In the genomic region with DNA sequence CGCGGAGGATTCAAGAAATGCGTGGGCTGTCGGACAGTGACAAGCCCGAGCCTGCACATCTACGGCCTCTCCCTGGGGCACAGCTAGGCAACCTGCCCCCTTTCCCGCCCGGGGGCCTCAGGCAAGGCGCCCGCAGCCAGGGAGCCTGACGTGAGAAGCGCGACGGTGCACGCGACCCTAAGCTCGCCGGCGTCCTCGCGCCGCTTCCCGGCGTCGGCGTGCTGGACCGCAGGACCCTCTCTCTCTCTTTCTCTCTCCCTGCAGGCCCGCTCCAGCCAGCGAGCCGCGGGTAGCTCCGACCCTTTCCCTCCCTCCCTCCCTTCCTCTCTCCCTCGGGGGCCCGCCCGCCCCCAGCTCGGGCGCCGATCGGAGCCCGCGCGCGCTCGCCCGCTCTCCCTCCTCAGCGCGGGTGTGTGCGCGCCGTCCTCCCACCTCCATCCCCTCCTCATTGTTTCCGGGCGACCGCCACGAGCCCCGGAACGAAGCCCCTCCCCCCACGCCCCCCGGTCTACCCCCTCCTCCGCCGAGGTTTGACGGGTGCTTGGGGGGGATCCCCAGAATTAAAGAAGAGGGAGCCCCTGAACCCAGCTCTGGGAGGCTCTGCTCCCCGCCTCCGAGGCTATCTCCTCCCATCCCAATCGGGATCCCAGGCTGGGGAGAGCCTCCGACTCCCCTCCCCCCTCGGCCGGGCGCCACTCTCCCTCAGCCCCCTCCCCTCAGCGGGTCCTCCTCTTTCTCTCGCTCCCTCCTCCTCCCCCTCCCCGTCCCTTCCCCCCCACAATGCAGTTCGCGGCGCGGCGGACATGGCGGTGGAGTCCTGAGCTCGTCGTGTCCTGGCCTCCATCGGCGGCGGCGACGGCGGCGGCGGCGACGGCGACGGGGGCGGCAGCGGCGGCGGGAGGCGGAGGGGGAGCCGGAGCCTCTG, we compare ENCODE assay signal across 1 mouse cellular context.
TF ChIP-seq lines count a peak whose summit lies in the region.

Tut4 (plus strand) TSS at position 196 of the 925 bp plus-strand sequence.

TF ChIP-seq in CH12.LX, 34 proteins besides CTCF, POLR2A, EP300 and RAD21 (continued from another document):
- TF ChIP-seq NELFE (IDR thresholded peaks at IDR 0.05; ENCODE audit: low read depth, low read length) (peak; percentile 14; the same call in 1 of the 2 replicates), SMC3 (IDR thresholded peaks at IDR 0.05; ENCODE audit: low read depth, low read length) (no peak), IRF4 (IDR thresholded peaks at IDR 0.05; ENCODE audit: low read depth, low read length) (peak; percentile 59), ZKSCAN1 (IDR thresholded peaks at IDR 0.05; ENCODE audit: borderline replicate concordance, low read depth, low read length) (no peak), BHLHE40 (IDR thresholded peaks at IDR 0.05; ENCODE audit: low read depth, low read length) (peak; percentile 89), KAT2A (IDR thresholded peaks at IDR 0.05; ENCODE audit: insufficient replicate concordance, low read length) (no peak), USF1 (IDR thresholded peaks at IDR 0.05; ENCODE audit: low read depth, low read length) (no peak), TCF12 (IDR thresholded peaks at IDR 0.05; ENCODE audit: low read depth, low read length) (0 out of 2 replicates have a peak, but pooled peaks have one; percentile 25), GABPA (IDR thresholded peaks at IDR 0.05; ENCODE audit: insufficient replicate concordance, low read depth, low read length) (no peak), ELF1 (IDR thresholded peaks at IDR 0.05; ENCODE audit: low read depth, low read length) (peak; percentile 18; the same call in 1 of the 2 replicates), NRF1 (IDR thresholded peaks at IDR 0.05; ENCODE audit: low read depth, low read length) (peak; percentile 25; the same call in 1 of the 2 replicates), MXI1 (IDR thresholded peaks at IDR 0.05; ENCODE audit: low read depth, low read length) (no peak; the same call in 1 of the 2 replicates), ETS1 (conservative IDR thresholded peaks at IDR 0.05; ENCODE audit: low read depth, low read length) (0 out of 2 replicates have a peak, but pooled peaks have one; percentile 13), SIN3A (IDR thresholded peaks at IDR 0.05; ENCODE audit: low read length) (no peak), UBTF (IDR thresholded peaks at IDR 0.05; ENCODE audit: low read depth, low read length) (peak; percentile 89; the same call in 1 of the 2 replicates), ZMIZ1 (IDR thresholded peaks at IDR 0.05; ENCODE audit: low read depth, low read length) (peak; percentile 40; the same call in 1 of the 2 replicates), POLR2AphosphoS2 (IDR thresholded peaks at IDR 0.05; ENCODE audit: low read depth, low read length) (no peak), JUND (conservative IDR thresholded peaks at IDR 0.05; ENCODE audit: low read depth, low read length) (no peak)
